Mouse (Mus musculus) mouse embryonic stem cell (cell line): ENCODE results near the gene 1700021F05Rik.
"Not testable (repeated sequence)": the region's sequence is repeated elsewhere in the genome, so short reads cannot be mapped to it uniquely, and the experiment has no call there.

ENCODE experiments used
- in situ Hi-C, 2 experiments: fragments of 300-500 bp; cut with MboI; formaldehyde crosslinking; loops; 1 replicate in 1 of 2; 3 replicates in 1 of 2; pipeline ENCODE4 v1.14.3; 2019 to 2020; ENCODE audit warnings: low sequenced_read_pairs in 2 of 2, low pct_unique_long_range_greater_than_20kb in 1 of 2, mixed read lengths in 1 of 2; ENCODE audit not compliant: unreplicated experiment in 1 of 2

Gene 1700021F05Rik

GRCm38 (mm10) chr10:43550923-43551322, 10.1 kb upstream of the 1700021F05Rik start:
- in situ Hi-C loops: no loop called here

GRCm38 (mm10) chr10:43549411-43549810, 8.6 kb upstream of the 1700021F05Rik start:
- in situ Hi-C loops: no loop called here

- in situ Hi-C loops: no loop called here
Observed at GRCm38 (mm10) chr10:43541153-43541544, 355 bp upstream of the 1700021F05Rik start.

GRCm38 (mm10) chr10:43539746-43540310, 966 bp downstream of the 1700021F05Rik start:
- in situ Hi-C loops: no loop called here

- in situ Hi-C loops: no loop called here
Observed at GRCm38 (mm10) chr10:43538831-43539230, 2.0 kb downstream of the 1700021F05Rik start.

GRCm38 (mm10) chr10:43537652-43538051, 3.1 kb downstream of the 1700021F05Rik start:
- in situ Hi-C loops: no loop called here

GRCm38 (mm10) chr10:43534382-43534781, 6.4 kb downstream of the 1700021F05Rik start:
- in situ Hi-C loops: no loop called here

GRCm38 (mm10) chr10:43527283-43528269, 13.2 kb downstream of the 1700021F05Rik start:
- in situ Hi-C loops: no loop called here

- in situ Hi-C loops: not testable (repeated sequence)
Observed at GRCm38 (mm10) chr10:43523931-43524330, 16.9 kb downstream of the 1700021F05Rik start, which contains the start of gene Gm9803. Gene Gm9803, plus strand, starts transcription at chr10:43524084.

- in situ Hi-C loops: no loop called here
Observed at GRCm38 (mm10) chr10:43519977-43520376, 20.8 kb downstream of the 1700021F05Rik start.

- in situ Hi-C loops: no loop called here
Observed at GRCm38 (mm10) chr10:43518368-43518767, 22.4 kb downstream of the 1700021F05Rik start.

GRCm38 (mm10) chr10:43517836-43518235, 23.0 kb downstream of the 1700021F05Rik start:
- in situ Hi-C loops: no loop called here

GRCm38 (mm10) chr10:43516992-43517660, 23.7 kb downstream of the 1700021F05Rik start:
- in situ Hi-C loops: no loop called here

GRCm38 (mm10) chr10:43512976-43513375, 27.8 kb downstream of the 1700021F05Rik start:
- in situ Hi-C loops: no loop called here

- in situ Hi-C loops: no loop called here
Observed at GRCm38 (mm10) chr10:43509228-43509627, 31.6 kb downstream of the 1700021F05Rik start.

GRCm38 (mm10) chr10:43507051-43507450, 33.7 kb downstream of the 1700021F05Rik start:
- in situ Hi-C loops: no loop called here

- in situ Hi-C loops: no loop called here
Observed at GRCm38 (mm10) chr10:43504291-43504690, 36.5 kb downstream of the 1700021F05Rik start.

- in situ Hi-C loops: no loop called here
Observed at GRCm38 (mm10) chr10:43502599-43502998, 38.2 kb downstream of the 1700021F05Rik start.

- in situ Hi-C loops: no loop called here
Observed at GRCm38 (mm10) chr10:43490846-43491245, 49.9 kb downstream of the 1700021F05Rik start.
